Mouse (Mus musculus): Measurements from ENCODE around the gene Parp3.

Parp3 gene

DNA sequence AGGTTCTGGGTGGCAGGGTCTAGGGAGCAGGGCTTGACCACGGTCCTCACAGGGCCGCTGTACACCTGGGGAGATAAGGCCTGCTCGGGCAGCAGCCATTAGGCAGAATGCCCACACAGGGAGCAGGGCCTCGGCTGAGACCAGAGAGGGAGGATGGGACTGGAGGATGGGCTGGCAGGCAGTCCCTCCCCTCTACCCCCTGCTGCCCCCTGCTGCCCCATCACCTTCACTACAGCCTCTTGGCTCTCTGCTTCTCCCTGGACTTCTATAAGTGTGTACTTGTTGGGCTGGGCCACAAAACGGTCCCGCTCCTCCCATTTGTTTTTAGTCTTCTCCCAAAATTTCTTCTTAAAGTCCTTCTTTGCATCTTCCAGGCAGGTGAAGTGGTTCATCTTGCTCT, 2.3 kb downstream of the Parp3 start:
- peak; percentile 46 for DNase-seq

DNA sequence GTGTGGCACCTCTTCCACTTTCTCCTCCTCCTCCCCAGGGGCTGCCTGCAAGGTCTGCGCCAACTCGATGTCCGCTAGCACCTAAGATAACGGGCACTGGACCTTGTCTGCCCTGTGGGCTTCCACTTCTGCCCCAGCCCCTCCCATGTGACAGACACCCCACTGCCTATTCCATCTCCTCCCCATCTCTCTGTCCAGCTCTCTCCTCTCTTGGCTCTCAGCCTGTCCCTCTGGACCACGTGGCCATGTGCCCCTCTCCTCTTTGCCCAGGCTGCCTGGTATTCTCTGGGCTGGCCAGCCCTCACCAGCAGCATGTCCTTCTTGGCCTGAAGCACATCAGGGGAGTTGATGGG, 3.0 kb downstream of the Parp3 start:
- DNase-seq, result peak; percentile 12

DNA sequence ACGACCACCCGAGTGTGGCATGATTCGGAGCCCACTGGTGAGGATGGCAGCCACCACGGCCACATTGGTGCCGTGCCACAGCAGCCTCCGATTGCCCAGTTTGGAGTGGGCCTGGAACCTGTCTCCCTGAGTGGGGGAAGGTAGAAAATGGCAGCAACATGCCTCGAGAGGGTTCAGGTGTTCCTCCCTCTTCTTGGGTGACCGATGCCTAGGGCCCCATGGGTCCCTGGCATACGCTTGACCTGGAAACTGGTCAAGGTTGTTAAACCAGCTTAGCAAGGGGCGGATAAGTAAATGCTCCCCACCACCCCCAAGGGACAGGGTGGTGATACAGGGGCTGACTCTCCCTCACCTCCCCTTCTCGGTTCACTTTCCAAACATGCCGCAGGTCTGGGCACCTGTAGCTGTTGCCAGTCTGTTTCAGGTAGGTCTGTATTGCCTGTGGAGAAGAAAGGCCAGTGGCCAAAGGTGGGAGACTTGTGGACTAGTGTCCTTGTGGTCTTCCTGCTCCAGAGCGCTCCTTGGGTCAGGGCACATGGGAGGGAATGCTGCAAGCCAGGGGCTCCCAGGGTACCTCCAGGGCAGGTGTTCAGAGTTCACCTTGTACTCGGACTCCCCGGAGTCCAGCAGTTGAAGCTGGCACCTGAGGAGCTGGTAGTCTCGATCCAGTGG, 3.5 kb downstream of the Parp3 start:
- DNase-seq, result no peak

DNA sequence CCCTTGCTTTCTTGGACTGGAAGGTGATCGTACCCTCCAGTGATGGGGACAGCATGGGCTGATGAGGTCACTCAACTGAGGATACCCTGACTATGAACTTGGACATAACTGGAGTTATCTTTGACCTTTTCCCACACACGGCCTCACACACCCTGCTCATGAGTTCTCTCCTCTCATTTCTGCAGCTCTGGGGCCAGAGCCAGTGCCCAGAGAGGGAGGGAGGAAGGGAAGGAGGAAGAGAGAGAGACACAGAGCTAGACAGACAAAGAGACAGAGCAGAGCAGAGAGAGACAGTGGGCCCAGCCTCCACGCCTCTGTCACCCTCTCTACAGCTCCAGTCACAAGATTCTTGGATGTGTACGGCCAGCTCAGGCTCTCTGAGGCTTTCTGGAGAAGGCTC, 4.4 kb downstream of the Parp3 start:
- DNase-seq, result no peak

DNA sequence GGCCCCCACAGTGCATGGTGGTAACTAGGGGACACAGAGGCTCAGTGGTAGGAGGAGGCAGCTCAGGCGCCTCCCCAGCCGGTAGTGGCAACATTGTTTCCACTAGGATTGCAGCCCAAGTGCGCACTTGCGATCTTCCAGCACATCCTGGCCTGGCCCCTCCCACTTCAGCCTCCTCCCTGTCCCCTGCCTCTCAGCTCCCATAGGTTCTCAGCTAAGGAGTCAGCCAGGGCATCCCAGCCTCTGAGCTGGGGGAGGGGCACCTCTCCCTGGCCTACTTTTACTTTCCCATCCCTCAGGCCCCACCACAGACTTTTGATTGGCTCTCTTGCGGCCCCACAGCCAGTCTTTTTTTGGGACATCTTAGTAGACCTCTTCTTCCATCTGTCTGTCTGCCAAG, 4.9 kb downstream of the Parp3 start:
- peak; percentile 72 for DNase-seq

DNA sequence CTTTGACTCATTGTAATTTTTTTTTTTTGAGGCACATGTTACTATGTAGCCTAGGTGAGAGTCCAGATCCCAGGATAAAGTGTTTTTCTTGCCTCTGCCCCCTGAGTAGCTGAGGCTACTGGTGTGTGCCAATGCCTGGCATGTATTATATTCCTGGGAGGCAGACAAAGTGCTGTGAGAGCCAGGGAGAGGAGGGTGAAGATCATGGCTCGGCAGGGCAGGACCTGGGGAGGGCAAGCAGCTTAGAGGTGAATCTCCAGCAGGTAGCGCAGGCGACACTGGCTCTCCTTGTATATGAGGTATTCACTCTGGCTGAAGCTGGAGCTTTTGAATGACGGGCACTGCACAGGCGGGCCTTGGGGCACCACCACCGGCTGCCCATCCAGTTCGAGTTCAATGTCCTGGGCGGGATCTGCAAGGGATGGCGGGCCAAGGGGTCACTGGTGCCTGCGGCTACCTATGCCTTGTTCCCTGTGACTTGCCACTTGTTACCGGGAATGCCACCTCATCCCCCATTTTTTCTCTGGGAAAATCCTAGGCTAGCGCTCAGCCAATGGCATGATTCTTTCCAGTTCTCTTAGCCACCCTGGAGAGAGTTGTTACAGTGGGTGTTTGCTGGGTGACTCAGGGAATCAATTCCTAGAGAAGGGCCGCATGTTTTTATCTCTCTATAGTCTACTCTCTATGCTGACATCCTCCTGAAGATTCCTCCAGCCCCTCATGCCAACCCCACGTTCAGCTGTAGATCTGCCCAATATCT, 5.6 kb downstream of the Parp3 start:
- no peak for DNase-seq

DNA sequence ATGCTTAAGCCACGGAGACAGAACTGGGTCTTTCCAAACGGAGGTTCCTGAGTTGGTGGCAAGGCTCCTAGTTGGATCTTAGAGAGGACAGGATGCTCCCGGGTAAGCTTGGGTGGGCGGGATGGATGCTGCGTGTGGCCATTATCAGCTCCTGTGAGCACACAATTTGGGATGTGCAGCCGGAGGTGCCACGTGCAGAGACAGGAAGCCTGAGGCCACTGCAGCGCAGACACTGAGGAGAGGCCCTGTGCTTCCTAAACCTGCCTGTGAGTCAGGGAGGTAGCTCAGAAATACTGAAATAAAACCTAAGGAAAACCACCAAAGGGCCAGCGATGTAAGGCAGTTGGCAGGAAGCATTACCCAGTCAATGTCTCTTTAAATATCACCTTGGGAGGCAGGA, 7.0 kb downstream of the Parp3 start:
- no peak for DNase-seq

DNA sequence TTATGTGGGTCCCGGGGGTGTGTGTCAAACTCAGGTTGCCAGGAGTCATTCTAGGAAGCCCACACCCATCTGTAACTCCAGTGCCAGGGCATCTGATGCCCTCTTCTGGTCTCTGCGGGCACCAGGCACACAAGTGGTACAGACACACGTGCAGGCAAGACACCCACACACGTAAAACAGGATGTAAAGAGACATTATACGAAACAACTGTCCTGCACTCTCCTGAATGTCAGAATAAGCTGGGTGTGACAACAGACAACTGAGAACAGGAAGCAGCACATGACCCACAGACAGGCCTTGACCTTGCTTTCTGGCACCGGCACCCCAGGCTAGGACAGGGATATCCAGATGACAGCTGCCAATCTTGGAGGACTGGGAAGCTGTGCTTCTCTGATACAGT, 7.4 kb downstream of the Parp3 start:
- DNase-seq, result no peak

DNA sequence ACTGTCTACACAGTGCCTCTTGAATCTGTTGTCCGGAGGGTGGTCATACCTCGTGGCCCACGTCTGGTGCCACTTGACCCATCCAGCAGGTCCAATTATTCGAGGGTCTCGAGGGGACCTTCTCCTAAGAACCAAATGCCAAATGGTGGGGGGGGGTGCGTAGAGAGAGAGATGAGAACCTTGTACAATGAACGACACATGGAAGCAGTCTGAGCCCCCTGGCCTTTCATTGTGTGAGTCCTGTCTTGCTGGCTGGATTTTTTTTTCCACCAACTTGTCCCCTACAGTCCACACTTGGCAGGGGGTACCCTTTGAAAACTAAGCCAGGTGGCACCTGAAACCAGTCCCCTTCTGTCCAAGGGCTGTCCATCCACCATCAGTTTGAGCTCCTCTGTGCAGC, 9.0 kb downstream of the Parp3 start:
- DNase-seq, result no peak

DNA sequence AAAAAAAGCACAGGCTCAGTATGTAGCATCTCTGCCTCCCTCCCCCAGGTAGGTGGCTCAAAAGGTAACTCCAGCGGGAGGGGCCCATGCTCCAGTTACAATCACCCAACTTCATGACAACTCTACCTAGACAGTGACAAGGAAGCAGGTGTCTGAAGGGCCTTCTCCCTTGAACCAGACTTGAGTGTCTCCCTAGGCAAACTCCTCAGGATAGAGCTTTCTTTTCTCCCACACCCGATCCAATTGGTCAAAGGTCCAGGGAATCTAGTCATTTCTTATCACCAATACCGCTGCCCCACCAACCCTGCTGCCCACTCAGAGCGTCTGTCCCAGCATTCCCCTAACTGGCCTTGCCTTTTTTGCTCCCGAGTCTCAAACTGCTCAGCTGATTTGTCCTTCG, 10.0 kb downstream of the Parp3 start:
- no peak for DNase-seq

DNA sequence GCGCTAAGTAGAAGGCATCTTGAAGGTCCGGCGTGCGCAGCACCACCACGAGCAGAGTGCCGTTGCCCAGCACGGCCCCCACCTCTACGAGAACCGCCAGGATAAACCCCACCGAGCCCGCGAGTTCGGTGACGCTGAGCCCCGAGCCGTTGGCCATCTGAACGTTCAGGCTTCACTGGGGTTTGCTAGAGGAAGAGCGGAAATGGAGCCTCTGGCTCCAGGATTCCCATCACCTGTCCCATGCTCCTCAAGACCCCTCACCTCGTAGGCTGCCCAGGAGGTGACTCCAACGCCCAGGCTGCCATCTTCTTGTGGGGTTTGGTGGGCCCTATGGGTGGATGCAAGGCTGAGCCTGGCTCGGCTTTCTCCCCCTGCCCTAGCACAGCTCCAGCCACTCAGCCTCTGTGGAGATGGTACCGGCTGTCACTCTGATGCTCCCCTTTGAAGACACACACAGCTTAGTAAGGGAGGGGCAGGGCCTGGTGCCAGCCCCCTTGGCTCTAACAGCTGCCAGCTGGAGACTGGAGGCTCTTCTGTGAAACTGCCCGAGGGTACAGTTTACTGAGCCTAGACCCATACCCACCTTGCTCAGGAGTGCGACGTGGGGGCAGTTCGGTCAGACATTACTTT, 11.1 kb downstream of the Parp3 start, which contains the start of gene Gpr62:
TSS of gene Gpr62 (minus strand) at position 368 of the 630 bp plus-strand sequence.
- DNase-seq, result peak; percentile 75

DNA sequence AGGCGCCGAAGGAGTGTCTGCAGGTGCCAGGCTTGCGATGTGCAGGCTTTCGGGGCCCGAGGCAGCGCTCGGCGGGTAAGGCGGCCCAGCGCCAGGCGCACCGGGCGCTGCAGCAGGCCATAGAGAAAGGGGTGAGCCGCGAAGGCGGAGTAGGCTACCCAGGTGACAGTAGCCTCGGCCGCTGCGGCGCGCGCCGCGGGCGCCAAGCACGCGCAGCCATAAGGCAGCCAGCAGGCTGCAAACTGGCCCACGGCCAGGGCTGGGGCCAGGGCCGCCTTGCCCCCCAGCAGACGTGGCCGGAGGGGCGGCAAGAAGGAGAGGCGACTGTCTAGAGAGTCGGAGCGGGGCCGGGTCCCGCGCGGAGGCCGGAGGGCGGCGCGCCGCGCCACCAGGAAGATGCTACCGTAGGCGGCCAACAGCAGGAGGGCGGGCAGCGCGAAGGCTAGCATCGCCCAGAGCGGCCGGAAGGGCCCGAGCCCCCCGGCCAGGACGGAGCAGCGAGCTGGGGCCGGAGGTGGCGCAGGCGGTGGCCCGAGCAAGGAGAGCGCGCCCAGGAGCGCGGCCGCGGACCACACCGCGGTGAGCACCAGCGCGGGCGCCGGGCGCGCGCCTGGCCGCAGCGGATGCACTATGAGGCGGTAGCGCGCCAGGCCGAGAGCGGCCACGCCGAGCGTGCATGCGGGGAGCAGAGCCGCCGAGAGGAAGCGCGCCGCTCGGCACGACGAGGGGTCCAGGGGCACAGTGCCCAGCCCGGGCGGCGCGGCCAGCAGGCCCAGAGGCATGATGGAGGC, 11.8 kb downstream of the Parp3 start:
- DNase-seq, result peak; percentile 84

DNA sequence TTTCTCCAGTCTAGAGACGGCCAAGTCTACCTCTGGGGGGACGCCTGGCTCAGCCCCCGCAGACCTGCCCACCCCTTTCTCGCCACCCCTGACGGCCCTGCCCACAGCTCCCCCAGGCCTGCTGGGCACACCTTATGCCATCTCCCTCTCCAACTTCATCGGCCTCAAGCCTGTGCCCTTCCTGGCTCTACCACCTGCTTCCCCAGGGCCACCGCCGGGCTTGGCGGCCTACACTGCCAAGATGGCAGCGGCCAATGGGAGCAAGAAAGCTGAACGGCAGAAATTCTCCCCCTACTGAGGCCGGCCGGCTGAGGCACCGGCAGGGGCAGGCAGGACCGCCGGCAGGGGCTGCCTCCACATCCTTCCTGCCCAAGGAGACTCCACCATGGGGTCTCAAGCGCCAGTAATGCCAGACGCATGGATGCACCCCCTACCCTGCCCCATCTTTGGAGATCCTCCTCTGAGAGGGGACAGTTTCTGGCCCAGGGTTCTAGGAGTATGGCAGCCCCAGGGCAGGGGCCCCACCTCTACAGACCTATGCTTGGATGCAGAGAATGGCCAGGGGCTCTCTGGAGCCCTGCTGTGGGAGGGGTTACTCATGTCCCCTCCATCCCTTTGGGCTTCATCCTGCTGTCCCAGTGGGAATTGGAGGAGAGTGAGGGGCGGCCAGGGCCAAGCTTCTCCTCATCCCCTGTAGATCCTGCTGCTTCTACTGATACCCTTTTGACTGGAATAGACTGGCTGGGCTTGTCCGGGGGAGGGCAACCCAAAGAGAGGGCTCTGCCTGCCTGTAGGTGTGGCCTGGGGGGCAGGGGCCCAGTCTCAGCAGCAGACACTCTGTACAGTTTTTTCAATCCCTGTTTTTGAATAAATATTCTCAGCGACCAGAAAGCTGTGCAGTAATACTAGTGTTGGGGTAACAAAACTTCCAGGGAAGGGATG, 13.4 kb downstream of the Parp3 start:
- no peak for DNase-seq

DNA sequence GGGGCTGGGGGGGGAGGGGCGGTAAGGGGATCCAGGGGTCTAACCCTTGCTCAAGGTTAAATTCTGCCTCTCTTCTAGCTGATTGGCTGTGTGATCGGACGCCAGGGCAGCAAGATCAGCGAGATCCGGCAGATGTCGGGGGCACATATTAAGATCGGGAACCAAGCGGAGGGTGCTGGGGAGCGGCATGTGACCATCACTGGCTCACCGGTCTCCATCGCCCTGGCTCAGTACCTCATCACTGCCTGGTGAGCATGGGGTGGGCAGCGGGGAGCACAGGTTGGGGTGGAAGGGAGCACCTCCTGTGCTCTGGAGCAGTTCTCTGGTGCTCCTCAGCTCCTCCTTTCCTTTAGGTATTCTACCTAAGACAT, 14.3 kb downstream of the Parp3 start:
- no peak for DNase-seq

DNA sequence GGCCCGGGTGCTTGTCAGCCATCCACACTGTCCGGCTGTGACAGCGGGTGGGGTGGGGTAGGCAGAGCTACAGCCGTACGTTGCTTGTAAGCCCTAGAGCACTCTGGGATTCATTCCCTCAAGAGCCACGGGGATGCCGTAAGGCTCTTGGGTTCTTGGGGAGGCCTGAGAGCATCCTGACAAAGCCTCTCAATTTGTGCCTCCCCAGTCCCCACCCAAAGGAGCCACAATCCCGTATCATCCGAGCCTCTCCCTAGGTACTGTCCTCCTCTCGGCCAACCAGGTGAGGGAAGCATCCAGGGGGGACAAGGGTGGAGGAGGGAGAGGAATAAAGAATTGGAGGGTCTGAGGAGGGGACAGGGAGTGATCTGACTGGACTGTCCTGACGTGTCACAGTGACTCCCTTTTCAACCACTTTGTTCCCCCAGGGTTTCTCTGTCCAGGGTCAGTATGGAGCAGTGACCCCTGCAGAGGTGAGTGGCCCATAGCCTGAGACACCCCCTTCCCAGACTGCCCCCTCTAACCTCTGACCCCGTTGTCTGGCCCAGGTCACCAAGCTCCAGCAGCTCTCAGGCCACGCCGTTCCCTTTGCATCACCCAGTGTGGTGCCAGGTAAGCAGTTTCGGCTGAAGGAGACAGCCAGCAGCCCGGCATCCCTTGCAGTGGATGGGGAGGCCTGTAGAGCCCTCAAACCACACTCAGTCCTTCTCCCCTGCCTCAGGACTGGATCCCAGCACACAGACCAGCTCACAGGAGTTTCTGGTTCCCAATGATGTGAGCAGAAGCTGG, 14.9 kb downstream of the Parp3 start:
- no peak for DNase-seq

DNA sequence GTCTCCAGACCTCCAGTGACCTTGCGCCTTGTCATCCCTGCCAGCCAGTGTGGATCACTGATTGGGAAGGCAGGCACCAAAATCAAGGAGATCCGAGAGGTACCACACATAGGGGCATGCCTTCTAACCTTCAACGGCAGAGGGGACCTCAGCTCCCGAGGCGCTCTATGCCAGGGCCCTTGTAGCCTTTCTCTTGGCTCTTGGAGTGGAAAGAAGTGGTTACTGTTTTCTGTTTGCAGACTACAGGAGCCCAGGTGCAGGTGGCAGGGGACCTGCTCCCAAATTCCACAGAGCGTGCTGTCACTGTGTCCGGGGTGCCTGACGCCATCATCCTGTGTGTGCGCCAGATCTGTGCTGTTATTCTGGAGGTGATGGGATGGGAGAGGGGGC, 15.7 kb downstream of the Parp3 start:
- no peak for DNase-seq

DNA sequence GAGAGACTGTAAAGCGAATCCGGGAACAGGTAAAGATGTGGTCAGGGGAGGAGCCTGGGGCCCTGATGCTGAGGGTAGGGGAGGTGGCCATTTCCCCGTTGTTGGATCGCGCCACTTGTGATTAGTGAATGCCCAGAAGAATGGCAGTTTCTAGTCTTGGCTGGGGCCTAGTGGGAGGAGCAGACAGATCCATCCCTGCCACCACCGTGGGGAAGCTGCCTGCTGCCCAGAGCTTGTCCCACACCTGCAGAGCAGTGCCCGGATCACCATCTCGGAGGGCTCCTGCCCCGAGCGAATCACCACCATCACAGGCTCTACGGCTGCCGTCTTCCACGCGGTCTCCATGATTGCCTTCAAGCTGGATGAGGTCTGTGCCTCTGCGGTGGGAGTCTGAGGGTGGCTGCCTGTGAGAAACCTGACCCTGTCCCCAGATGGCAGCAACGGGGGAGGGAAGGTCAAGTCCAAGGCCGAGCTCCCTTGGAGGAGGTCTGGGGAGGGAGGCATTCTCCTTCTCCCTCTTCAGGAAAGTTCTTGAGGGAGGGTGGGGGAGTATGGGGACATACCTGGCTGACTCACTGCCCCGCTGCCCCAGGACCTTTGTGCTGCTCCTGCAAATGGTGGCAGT, 16.2 kb downstream of the Parp3 start:
- DNase-seq, result no peak

DNA sequence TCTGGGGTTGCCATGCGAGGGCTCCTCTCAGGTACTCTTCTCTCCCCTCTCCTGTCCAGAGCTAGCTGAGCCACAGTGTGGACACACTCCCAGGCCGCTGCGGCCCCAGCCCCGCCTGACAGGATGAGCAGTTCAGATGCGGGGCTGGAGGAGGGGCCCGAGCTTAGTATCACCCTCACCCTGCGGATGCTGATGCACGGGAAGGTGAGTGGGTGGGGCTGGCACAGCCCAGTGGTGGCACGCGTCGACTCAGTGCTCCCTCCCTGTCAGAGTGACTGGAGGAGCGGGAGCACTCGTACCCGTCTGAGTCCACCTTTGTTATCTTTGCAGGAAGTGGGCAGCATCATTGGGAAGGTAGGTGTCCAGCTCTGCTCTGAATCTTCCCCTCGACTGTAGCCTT, 16.8 kb downstream of the Parp3 start:
- DNase-seq, result no peak

DNA sequence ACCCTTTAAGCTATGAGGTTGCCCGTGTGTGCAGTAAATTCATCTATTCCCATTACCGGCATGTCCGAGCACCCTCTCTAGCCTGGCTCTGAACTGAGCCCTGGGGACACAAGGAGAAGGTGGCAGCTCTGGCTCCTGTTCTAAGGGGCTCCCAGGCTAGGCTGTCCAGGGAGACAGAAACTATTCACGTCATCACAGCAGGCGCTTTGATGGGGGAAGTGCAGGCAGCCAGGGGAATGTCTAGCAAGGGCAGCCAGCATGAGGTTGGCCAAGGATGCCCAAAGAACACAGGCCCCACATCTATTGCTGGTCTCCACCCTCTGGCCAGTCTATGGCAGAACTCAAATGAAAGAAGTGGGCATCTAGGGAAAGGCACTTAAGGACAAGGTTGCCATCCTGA, 18.8 kb downstream of the Parp3 start:
- no peak for DNase-seq

DNA sequence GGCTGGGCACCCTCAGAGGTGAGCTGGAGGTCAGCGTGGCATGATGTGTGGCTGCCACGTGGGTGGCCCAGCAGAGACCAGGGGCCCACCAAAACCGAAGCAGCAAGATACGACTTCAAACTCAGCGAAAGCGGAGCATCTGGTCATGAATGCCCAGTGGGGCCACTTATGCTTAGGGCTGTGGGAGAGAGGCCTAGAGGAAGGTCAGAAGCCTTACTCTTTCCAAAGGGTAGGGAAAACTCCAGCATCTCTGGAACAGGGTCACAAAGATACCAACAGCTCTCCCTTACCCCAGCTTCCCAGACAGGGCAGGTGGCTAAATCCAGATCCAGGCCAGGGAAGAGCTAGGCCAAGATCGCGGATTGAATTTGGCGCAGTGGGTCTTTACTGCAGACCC, 19.6 kb downstream of the Parp3 start:
- DNase-seq, result no peak
